Mouse (Mus musculus) midbrain, embryonic 14.5 days (tissue): ENCODE data around the gene 0610030E20Rik. TPM values are rescaled to one million over a fixed set of nuclear protein-coding genes. Genes with fewer than 3 reads are reported as not detected.

Experiments used
- ATAC-seq: fragments of 200-750 bp; cut with Nextera tagmentation; 2 replicates; pipeline ENCODE4 v1.8.0; 2017; ENCODE audit warnings: moderate number of reproducible peaks, moderate library complexity; ENCODE audit not compliant: low FRiP score, low TSS enrichment
- DNase-seq: peaks from one replicate; pipeline ENCODE4 v3.0.0-alpha.2; 2015
- H3K27ac ChIP-seq: fragments of 300-500 bp; sonication (generic); replicated peaks from 2 replicates; pipeline ENCODE4 v1.5.1; 2014; ENCODE audit warnings: mild to moderate bottlenecking, low read depth, low read length, moderate library complexity
- H3K27me3 ChIP-seq: fragments of 300-500 bp; sonication (generic); 2 replicates; pipeline ENCODE4 v1.6.1; 2014; ENCODE audit warnings: low read length, control low read depth, mixed read lengths; ENCODE audit not compliant: control insufficient read depth, insufficient read depth
- H3K36me3 ChIP-seq: fragments of 300-500 bp; sonication (generic); 2 replicates; pipeline ENCODE4 v1.6.1; 2014; ENCODE audit warnings: low read length, control low read depth; ENCODE audit not compliant: control insufficient read depth, insufficient read depth
- H3K4me1 ChIP-seq: fragments of 300-500 bp; sonication (generic); 2 replicates; pipeline ENCODE4 v1.6.1; 2014; ENCODE audit warnings: mild to moderate bottlenecking, antibody characterized with exemption, low read length, control low read depth; ENCODE audit not compliant: control insufficient read depth, insufficient read depth
- H3K4me2 ChIP-seq: fragments of 300-500 bp; sonication (generic); 2 replicates; pipeline ENCODE4 v1.6.1; 2014; ENCODE audit warnings: mild to moderate bottlenecking, low read length, moderate library complexity
- H3K4me3 ChIP-seq: fragments of 300-500 bp; sonication (generic); replicated peaks from 2 replicates; pipeline ENCODE4 v1.5.1; 2014; ENCODE audit warnings: low read depth, low read length
- H3K9ac ChIP-seq: fragments of 300-500 bp; sonication (generic); replicated peaks from 2 replicates; pipeline ENCODE4 v1.6.1; 2014; ENCODE audit warnings: mild to moderate bottlenecking, low read length, moderate library complexity
- H3K9me3 ChIP-seq: fragments of 300-500 bp; sonication (generic); 2 replicates; pipeline ENCODE4 v1.6.1; 2016; ENCODE audit warnings: low read length, control low read depth, mixed read lengths; ENCODE audit not compliant: control insufficient read depth
- WGBS: fragments of 180-500 bp; shearing (Covaris S2); extraction: QIAGEN DNeasy Blood & Tissue Kit; methylation state at CpG from one replicate; pipeline ENCODE4 v1.1.7; 2014; 5-methylcytosine and 5-hydroxymethylcytosine counted together
- polyA plus RNA-seq: library from polyadenylated mRNA; unstranded; fragments of >200 nt; fragmentation: Nextera tagmentation; extraction: Ambion mirVana; gene quantifications from 2 replicates; pipeline ENCODE4 v1.2.1, GENCODE M21; 2014

Gene 0610030E20Rik
- polyA plus RNA-seq, 1 experiment from 2014 or later, result 16.0 TPM

GRCm38 (mm10) chr6:72361121-72361551, 14.0 kb downstream of the 0610030E20Rik start:
- Histone ChIP-seq H3K9ac (no peak overlapping the region), H3K36me3 (peaks cover 22% of the 10 kb centered on the region)
- 85% methylated on average over 5 of the region's 5 CpGs for WGBS

GRCm38 (mm10) chr6:72362132-72363028, 15.3 kb downstream of the 0610030E20Rik start:
- Histone ChIP-seq H3K27ac (peak overlapping the region; percentile 78), H3K36me3 (peaks cover 22% of the 10 kb centered on the region), H3K4me2 (peak overlapping the region; percentile 88), H3K4me3 (peak overlapping the region; percentile 72), H3K9me3 (no peaks in the 10 kb centered on the region), H3K4me1 (0 out of 2 replicates have a peak, but pooled peaks cover 11% of the 10 kb centered on the region), H3K9ac (peak overlapping the region; percentile 63), H3K27me3 (no peaks in the 10 kb centered on the region)
- DNase-seq, result peak; percentile 97
- peak; percentile 99 for ATAC-seq
- under 1% methylated on average over 42 of the region's 42 CpGs for WGBS

More at GRCm38 (mm10) chr6:72361121-72361551, 14.0 kb downstream of the 0610030E20Rik start:
- Histone ChIP-seq H3K4me1 (peaks cover 13% of the 10 kb centered on the region; the same call in 1 of the 2 replicates), H3K27me3 (no peaks in the 10 kb centered on the region), H3K4me2 (peak overlapping the region; percentile 88), H3K27ac (no peak overlapping the region), H3K4me3 (0 out of 2 replicates have a peak overlapping the region, but pooled peaks have one; percentile 72), H3K9me3 (no peaks in the 10 kb centered on the region)
- no peak for ATAC-seq
- no peak for DNase-seq

GRCm38 (mm10) chr6:72364009-72364408, 16.9 kb downstream of the 0610030E20Rik start:
- peaks cover 14% of the 10 kb centered on the region for H3K36me3 ChIP-seq
- H3K9me3 ChIP-seq, result no peaks in the 10 kb centered on the region
- H3K9ac ChIP-seq, result no peak overlapping the region
- H3K27me3 ChIP-seq, result no peaks in the 10 kb centered on the region
- H3K27ac ChIP-seq, result no peak overlapping the region
- no peak overlapping the region for H3K4me3 ChIP-seq
- 41% methylated on average over 7 of the region's 7 CpGs for WGBS
- H3K4me2 ChIP-seq, result no peak overlapping the region
- no peak for DNase-seq
- no peak for ATAC-seq
- H3K4me1 ChIP-seq, result 0 out of 2 replicates have a peak, but pooled peaks cover 11% of the 10 kb centered on the region

- Histone ChIP-seq H3K4me3 (no peak overlapping the region), H3K4me1 (0 out of 2 replicates have a peak, but pooled peaks cover 11% of the 10 kb centered on the region), H3K27ac (no peak overlapping the region), H3K36me3 (peaks cover 5% of the 10 kb centered on the region; the same call in 1 of the 2 replicates), H3K4me2 (no peak overlapping the region), H3K9ac (no peak overlapping the region), H3K9me3 (no peaks in the 10 kb centered on the region), H3K27me3 (no peaks in the 10 kb centered on the region)
- ATAC-seq (no peak), DNase-seq (no peak)
- 67% methylated on average over 6 of the region's 6 CpGs for WGBS
These were observed 17.9 kb downstream of the 0610030E20Rik start for GRCm38 (mm10) chr6:72364985-72365384.

GRCm38 (mm10) chr6:72366304-72366703, 19.2 kb downstream of the 0610030E20Rik start:
- WGBS, result 68% methylated on average over 3 of the region's 3 CpGs
- Histone ChIP-seq H3K27ac (no peak overlapping the region), H3K4me3 (no peak overlapping the region), H3K36me3 (no peaks in the 10 kb centered on the region), H3K4me2 (no peak overlapping the region), H3K9ac (no peak overlapping the region), H3K4me1 (0 out of 2 replicates have a peak, but pooled peaks cover 5% of the 10 kb centered on the region), H3K27me3 (no peaks in the 10 kb centered on the region), H3K9me3 (no peaks in the 10 kb centered on the region)
- ATAC-seq (no peak), DNase-seq (no peak)

GRCm38 (mm10) chr6:72366844-72367443, 19.8 kb downstream of the 0610030E20Rik start, which contains the start of gene Rnf181:
Gene Rnf181 (minus strand): TSS chr6:72366956.
- no peak for ATAC-seq
- Histone ChIP-seq H3K27ac (no peak within 1 kb of the TSS), H3K27me3 (no peaks in the 10 kb centered on the region), H3K9me3 (no peaks in the 10 kb centered on the region), H3K9ac (no peak within 1 kb of the TSS), H3K36me3 (no peaks in the 10 kb centered on the region), H3K4me3 (no peak within 1 kb of the TSS), H3K4me2 (no peak within 1 kb of the TSS), H3K4me1 (no peaks in the 10 kb centered on the region)
- DNase-seq, result no peak
- 75% methylated on average over 4 of the region's 4 CpGs for WGBS

GRCm38 (mm10) chr6:72367460-72367974, 20.4 kb downstream of the 0610030E20Rik start:
- Histone ChIP-seq H3K9ac (no peak overlapping the region), H3K4me1 (no peaks in the 10 kb centered on the region), H3K4me2 (no peak overlapping the region), H3K27ac (no peak overlapping the region), H3K4me3 (no peak overlapping the region), H3K27me3 (no peaks in the 10 kb centered on the region), H3K9me3 (no peaks in the 10 kb centered on the region), H3K36me3 (no peaks in the 10 kb centered on the region)
- DNase-seq, result no peak
- 84% methylated on average over 4 of the region's 4 CpGs for WGBS
- no peak for ATAC-seq

GRCm38 (mm10) chr6:72369557-72369956, 22.4 kb downstream of the 0610030E20Rik start:
- WGBS, result 83% methylated on average over 4 of the region's 4 CpGs
- no peak overlapping the region for H3K4me3 ChIP-seq
- no peaks in the 10 kb centered on the region for H3K27me3 ChIP-seq
- no peaks in the 10 kb centered on the region for H3K9me3 ChIP-seq
- ATAC-seq, result no peak
- no peak for DNase-seq
- no peaks in the 10 kb centered on the region for H3K36me3 ChIP-seq
- H3K4me1 ChIP-seq, result no peaks in the 10 kb centered on the region
- H3K27ac ChIP-seq, result no peak overlapping the region
- H3K4me2 ChIP-seq, result no peak overlapping the region
- H3K9ac ChIP-seq, result no peak overlapping the region
